Mouse (Mus musculus): ENCODE results near the gene Polr3f. TPM values are rescaled to one million over a fixed set of nuclear protein-coding genes. Genes with fewer than 3 reads are reported as not detected.

Gene Polr3f
- total RNA-seq, 1 experiment from 2014 or later: 33.8 TPM

DNA sequence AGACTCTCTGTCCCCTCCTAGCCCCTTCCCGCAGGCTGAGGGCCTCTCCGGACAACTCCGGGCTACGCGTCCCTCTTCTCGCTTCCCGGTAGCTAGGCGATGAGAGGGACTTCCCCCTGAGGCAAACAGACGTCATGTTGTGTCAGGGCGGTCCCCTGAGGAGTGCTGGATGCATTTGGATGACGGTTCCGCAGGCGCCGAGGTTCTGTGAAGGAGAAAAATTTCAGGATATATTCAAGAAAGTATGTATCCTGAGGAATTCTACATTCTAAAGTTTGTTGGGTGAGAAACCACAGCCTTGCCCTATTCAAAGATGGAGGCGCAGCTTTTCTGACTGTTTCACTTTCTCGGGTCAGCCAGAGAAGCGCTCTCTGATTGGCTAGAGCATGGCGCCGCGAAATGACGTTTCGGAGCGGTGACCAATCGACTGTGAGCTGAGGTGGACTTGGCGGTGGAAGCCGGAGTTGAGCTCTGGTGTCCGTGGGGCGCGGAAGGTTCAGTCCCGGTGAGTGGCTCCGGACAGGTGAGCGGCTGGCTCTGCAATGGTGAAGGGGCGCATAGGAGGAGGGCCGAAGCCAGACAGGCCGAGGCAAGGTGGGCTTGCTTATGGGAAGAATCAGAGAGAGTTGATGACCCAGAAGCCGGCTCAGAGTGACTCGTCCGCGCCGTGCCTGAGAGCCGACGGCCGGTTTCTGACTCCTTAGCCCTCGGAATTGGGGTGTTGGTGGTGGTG, 28.5 kb downstream of the Polr3f start, which contains the start of gene Sec23b:
Gene Sec23b, plus strand, starts transcription at position 410 of the 733 bp plus-strand sequence.
- ATAC-seq (replicated peaks; ENCODE audit: low read depth, poor library complexity, severe bottlenecking): peak; percentile 96

DNA sequence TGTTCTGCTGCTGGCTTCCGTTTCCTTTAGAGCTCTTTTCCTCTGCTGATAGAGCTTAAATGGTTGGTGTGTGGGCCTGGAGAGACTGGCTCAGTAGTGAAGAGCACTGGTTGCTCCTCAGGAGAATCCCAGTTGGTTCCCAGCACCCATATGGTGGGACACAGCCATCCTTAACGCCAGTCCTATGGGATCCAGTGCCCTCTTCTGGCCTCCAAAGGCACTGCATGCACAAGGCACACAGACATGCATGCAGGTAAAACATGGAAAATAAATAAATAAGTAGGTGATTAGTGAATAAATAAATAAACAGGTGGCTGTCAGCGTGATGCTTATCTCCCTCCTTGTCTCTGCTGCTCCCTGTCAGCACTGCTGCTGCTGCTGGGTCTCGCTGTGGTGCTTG, 61.2 kb downstream of the Polr3f start:
- 0 out of 2 replicates have a peak, but pooled peaks have one; percentile 50 for ATAC-seq (replicated peaks; ENCODE audit: low read depth, poor library complexity, severe bottlenecking)

Other genes starting within 250 kb of the Polr3f start
- not detected in 2 replicates for gene Ovol2, start 195.6 kb upstream of the Polr3f start, total RNA-seq (2017)
- gene Kat14, start 158.7 kb upstream of the Polr3f start, total RNA-seq (2017): 34.7 and 44.2 TPM in 2 replicates
- 19.5 TPM in 1 of 2 replicates, not detected in the other for gene Pet117, start 158.7 kb upstream of the Polr3f start, total RNA-seq (2017)
- gene Dzank1, start 304 bp upstream of the Polr3f start, total RNA-seq (2017): 0.05 TPM in 1 of 2 replicates, not detected in the other
- 11.2 and 13.0 TPM in 2 replicates for gene Rbbp9, start 23.2 kb downstream of the Polr3f start, total RNA-seq (2017)
- gene Sec23b, start 28.5 kb downstream of the Polr3f start, total RNA-seq (2017): 72.4 and 83.9 TPM in 2 replicates
- gene Smim26, start 66.3 kb downstream of the Polr3f start, total RNA-seq (2017): 4.7 and 29.2 TPM in 2 replicates
- 54.3 and 56.6 TPM in 2 replicates for gene Dtd1, start 72.2 kb downstream of the Polr3f start, total RNA-seq (2017)

Measured in common myeloid progenitor, adult 5-6 weeks (primary cell).